Mouse (Mus musculus) embryonic fibroblast, embryonic 13.5 days (primary cell): ENCODE results near the gene Galnt10.

ENCODE experiments used
- CTCF ChIP-seq: IDR thresholded peaks from 2 replicates; pipeline ENCODE4 v1.5.1; 2011; ENCODE audit warnings: mild to moderate bottlenecking, control low read depth, low read length, moderate library complexity, borderline replicate concordance; ENCODE audit not compliant: insufficient read depth
- POLR2A ChIP-seq: IDR thresholded peaks from 2 replicates; pipeline ENCODE4 v1.6.1; 2011; ENCODE audit warnings: low read depth, mild to moderate bottlenecking, control low read depth, low read length, moderate library complexity

DNA sequence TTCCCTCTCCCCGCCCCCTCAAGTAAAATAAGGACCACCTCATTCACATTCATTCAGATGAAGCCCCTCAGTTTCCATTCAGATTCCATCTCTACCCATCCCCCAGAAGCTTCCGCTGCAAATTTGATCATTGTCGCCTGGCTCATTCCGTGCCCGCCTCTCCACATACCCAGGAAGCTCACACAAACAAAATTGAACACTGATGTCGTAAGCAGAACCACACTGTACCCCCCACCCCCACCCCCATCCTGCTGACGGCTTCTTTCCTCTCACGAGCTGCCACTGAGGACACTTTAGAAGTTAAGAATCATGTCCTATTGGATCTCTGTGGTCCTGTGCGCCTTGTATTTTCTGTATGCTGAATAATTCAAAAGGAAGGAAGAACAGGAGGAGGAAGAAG lies 30.0 kb upstream of the Galnt10 start:
- no peak for TF ChIP-seq POLR2A
- TF ChIP-seq CTCF: no peak
